Mouse (Mus musculus) heart, embryonic 11.5 days (tissue): ENCODE measurements around the gene Skap2. TPM values are rescaled to one million over a fixed set of nuclear protein-coding genes. Genes with fewer than 3 reads are reported as not detected.

Source experiments
- ATAC-seq: fragments of 200-750 bp; cut with Nextera tagmentation; replicated peaks from 2 replicates; pipeline ENCODE4 v1.8.0; 2017; ENCODE audit warnings: moderate library complexity; ENCODE audit not compliant: insufficient number of reproducible peaks, low FRiP score, low TSS enrichment
- H3K27ac ChIP-seq: fragments of 300-500 bp; sonication (generic); 2 replicates; pipeline ENCODE4 v1.5.1; 2014; ENCODE audit warnings: mild to moderate bottlenecking, low read depth, low read length
- H3K27me3 ChIP-seq: fragments of 300-500 bp; sonication (generic); 2 replicates; pipeline ENCODE4 v1.6.1; 2014; ENCODE audit warnings: mild to moderate bottlenecking, low read length, mixed read lengths; ENCODE audit not compliant: control insufficient read depth, insufficient read depth
- H3K36me3 ChIP-seq: fragments of 300-500 bp; sonication (generic); 2 replicates; pipeline ENCODE4 v1.6.1; 2014; ENCODE audit warnings: mild to moderate bottlenecking, low read length, moderate library complexity, mixed read lengths; ENCODE audit not compliant: control insufficient read depth, insufficient read depth
- H3K4me1 ChIP-seq: fragments of 300-500 bp; sonication (generic); 2 replicates; pipeline ENCODE4 v1.6.1; 2014; ENCODE audit warnings: low read length; ENCODE audit not compliant: control insufficient read depth, insufficient read depth
- H3K4me2 ChIP-seq: fragments of 300-500 bp; sonication (generic); 2 replicates; pipeline ENCODE4 v1.6.1; 2014; ENCODE audit warnings: mild to moderate bottlenecking, moderate library complexity
- H3K4me3 ChIP-seq: fragments of 300-500 bp; sonication (generic); 2 replicates; pipeline ENCODE4 v1.5.1; 2014; ENCODE audit warnings: low read depth, low read length
- H3K9ac ChIP-seq: fragments of 300-500 bp; sonication (generic); 2 replicates; pipeline ENCODE4 v1.6.1; 2014; ENCODE audit warnings: mild to moderate bottlenecking, low read depth, low read length, moderate library complexity
- H3K9me3 ChIP-seq: fragments of 300-500 bp; sonication (generic); replicated peaks from 2 replicates; pipeline ENCODE4 v1.6.1; 2016; ENCODE audit warnings: low read length; ENCODE audit not compliant: control insufficient read depth
- WGBS: fragments of 180-500 bp; shearing (Covaris S2); extraction: QIAGEN DNeasy Blood & Tissue Kit; methylation state at CpG from one replicate; pipeline ENCODE4 v1.1.7; 2014; ENCODE audit not compliant: insufficient replicate concordance; 5-methylcytosine and 5-hydroxymethylcytosine counted together
- polyA plus RNA-seq: library from polyadenylated mRNA; unstranded; fragments of >200 nt; fragmentation: Nextera tagmentation; extraction: Ambion mirVana; gene quantifications from 2 replicates; pipeline ENCODE4 v1.2.1, GENCODE M21; 2014

The Skap2 gene
- polyA plus RNA-seq, 1 experiment from 2014 or later, result 16.1 TPM

GRCm38 (mm10) chr6:51809164-51809824 lies 203.1 kb downstream of the Skap2 start:
- no peak for ATAC-seq

GRCm38 (mm10) chr6:51808011-51808410 lies 204.3 kb downstream of the Skap2 start:
- Histone ChIP-seq H3K36me3 (no peaks in the 10 kb centered on the region), H3K27me3 (no peaks in the 10 kb centered on the region), H3K27ac (no peak overlapping the region), H3K4me2 (no peak overlapping the region), H3K4me3 (no peak overlapping the region), H3K9me3 (no peaks in the 10 kb centered on the region), H3K4me1 (no peaks in the 10 kb centered on the region), H3K9ac (no peak overlapping the region)
- 70% methylated on average over 6 of the region's 6 CpGs for WGBS
- no peak for ATAC-seq

More at GRCm38 (mm10) chr6:51809164-51809824, 203.1 kb downstream of the Skap2 start:
- 86% methylated on average over 12 of the region's 12 CpGs for WGBS
- Histone ChIP-seq H3K36me3 (no peaks in the 10 kb centered on the region), H3K4me1 (no peaks in the 10 kb centered on the region), H3K4me2 (no peak overlapping the region), H3K9ac (no peak overlapping the region), H3K27ac (no peak overlapping the region), H3K27me3 (no peaks in the 10 kb centered on the region), H3K9me3 (no peaks in the 10 kb centered on the region), H3K4me3 (no peak overlapping the region)

Other genes starting within 250 kb of the Skap2 start
- gene Hoxa1, start 145.8 kb upstream of the Skap2 start, polyA plus RNA-seq, result 1.2 TPM in 2 replicates
- 3.5 and 3.6 TPM in 2 replicates for gene Hoxa2, start 152.3 kb upstream of the Skap2 start, polyA plus RNA-seq
- gene 5730596B20Rik, start 164.9 kb upstream of the Skap2 start, polyA plus RNA-seq, result 0.45 and 0.57 TPM in 2 replicates
- gene Hoxa4, start 179.2 kb upstream of the Skap2 start, polyA plus RNA-seq, result 0.68 and 1.4 TPM in 2 replicates
- gene Hoxa5, start 192.0 kb upstream of the Skap2 start, polyA plus RNA-seq, result 2.4 and 2.6 TPM in 2 replicates
- not detected in 2 replicates for gene Hoxa6, start 196.2 kb upstream of the Skap2 start, polyA plus RNA-seq
- gene Hoxa3, start 200.8 kb upstream of the Skap2 start, polyA plus RNA-seq, result 1.5 and 2.2 TPM in 2 replicates
- gene Gm28308, start 200.8 kb upstream of the Skap2 start, polyA plus RNA-seq, result not detected in 2 replicates
- gene Hoxa7, start 209.3 kb upstream of the Skap2 start, polyA plus RNA-seq, result 0.49 TPM in 2 replicates
- gene Hoxa9, start 218.5 kb upstream of the Skap2 start, polyA plus RNA-seq, result 0.13 and 0.29 TPM in 2 replicates
- gene Hoxa10, start 228.3 kb upstream of the Skap2 start, polyA plus RNA-seq, result 0.20 and 0.97 TPM in 2 replicates
- gene Hoxa11, start 233.3 kb upstream of the Skap2 start, polyA plus RNA-seq, result not detected in 2 replicates
- 0.20 TPM in 1 of 2 replicates, not detected in the other for gene Hoxa13, start 248.3 kb upstream of the Skap2 start, polyA plus RNA-seq